Mouse (Mus musculus): ENCODE data around the gene Irf9.

Irf9 gene

GRCm38 (mm10) chr14:55603271-55603632 lies at the start of gene Irf9:
Irf9 (plus strand) TSS chr14:55603571.
- no peak for DNase-seq (ENCODE audit: low spot score in 2 of 2)

- DNase-seq (ENCODE audit: low spot score in 2 of 2) = no peak
Measured at GRCm38 (mm10) chr14:55554635-55555034, 48.7 kb upstream of the Irf9 start.

- DNase-seq (ENCODE audit: low spot score in 2 of 2) = no peak
Measured at GRCm38 (mm10) chr14:55555788-55556187, 47.6 kb upstream of the Irf9 start.

- peak; percentile 65 to 90 for DNase-seq (ENCODE audit: low spot score in 2 of 2)
Measured at GRCm38 (mm10) chr14:55557003-55557402, 46.4 kb upstream of the Irf9 start.

GRCm38 (mm10) chr14:55557587-55557986 lies 45.8 kb upstream of the Irf9 start:
- no peak for DNase-seq (ENCODE audit: low spot score in 2 of 2)

GRCm38 (mm10) chr14:55558740-55559448 lies 44.5 kb upstream of the Irf9 start:
- DNase-seq (ENCODE audit: low spot score in 2 of 2) = no peak

- peak; percentile 88 to 93 for DNase-seq (ENCODE audit: low spot score in 2 of 2)
Measured at GRCm38 (mm10) chr14:55559799-55560201, 43.6 kb upstream of the Irf9 start, which contains the start of gene Dcaf11. Dcaf11 (plus strand) TSS chr14:55560006.

- DNase-seq (ENCODE audit: low spot score in 2 of 2) = peak; percentile 97 to 99
Measured at GRCm38 (mm10) chr14:55560202-55561073, 42.9 kb upstream of the Irf9 start, which contains the start of gene A730061H03Rik. A730061H03Rik (minus strand) TSS chr14:55560406.

GRCm38 (mm10) chr14:55561860-55562259 lies 41.5 kb upstream of the Irf9 start:
- DNase-seq (ENCODE audit: low spot score in 2 of 2) = no peak

GRCm38 (mm10) chr14:55563249-55563648 lies 40.1 kb upstream of the Irf9 start:
- no peak for DNase-seq (ENCODE audit: low spot score in 2 of 2)

GRCm38 (mm10) chr14:55565748-55566147 lies 37.6 kb upstream of the Irf9 start:
- DNase-seq (ENCODE audit: low spot score in 2 of 2) = no peak

- no peak for DNase-seq (ENCODE audit: low spot score in 2 of 2)
Measured at GRCm38 (mm10) chr14:55567496-55567895, 35.9 kb upstream of the Irf9 start.

GRCm38 (mm10) chr14:55570588-55570987 lies 32.8 kb upstream of the Irf9 start:
- no peak for DNase-seq (ENCODE audit: low spot score in 2 of 2)

- no peak for DNase-seq (ENCODE audit: low spot score in 2 of 2)
Measured at GRCm38 (mm10) chr14:55571760-55572159, 31.6 kb upstream of the Irf9 start.

GRCm38 (mm10) chr14:55575302-55575701 lies 28.1 kb upstream of the Irf9 start, which contains the start of gene Fitm1:
Fitm1 (plus strand) TSS chr14:55575617.
- DNase-seq (ENCODE audit: low spot score in 2 of 2) = no peak

- no peak for DNase-seq (ENCODE audit: low spot score in 2 of 2)
Measured at GRCm38 (mm10) chr14:55575711-55576110, 27.7 kb upstream of the Irf9 start.

GRCm38 (mm10) chr14:55576376-55576775 lies 27.0 kb upstream of the Irf9 start:
- DNase-seq (ENCODE audit: low spot score in 2 of 2) = no peak

- DNase-seq (ENCODE audit: low spot score in 2 of 2) = peak; percentile 71 to 81
Measured at GRCm38 (mm10) chr14:55577871-55578667, 25.3 kb upstream of the Irf9 start, which contains the start of gene Psme1. Psme1 (plus strand) TSS chr14:55578123.

- DNase-seq (ENCODE audit: low spot score in 2 of 2) = peak; percentile 64 to 75
Measured at GRCm38 (mm10) chr14:55578668-55579269, 24.6 kb upstream of the Irf9 start.

GRCm38 (mm10) chr14:55579511-55580496 lies 23.6 kb upstream of the Irf9 start:
- no peak for DNase-seq (ENCODE audit: low spot score in 2 of 2)
